Mouse (Mus musculus) inflammation-experienced regulatory T-cells, adult 16 weeks (primary cell): ENCODE data around the gene Tbc1d2b. TPM values are rescaled to one million over a fixed set of nuclear protein-coding genes. Genes with fewer than 3 reads are reported as not detected.

Experiments
- polyA plus RNA-seq: library from polyadenylated mRNA; unstranded; fragments of 100-300 nt; shearing (Covaris generic); gene quantifications from one replicate; pipeline ENCODE4 v1.2.1, GENCODE M21; 2017

Gene Tbc1d2b
- polyA plus RNA-seq = 21.0 TPM

GRCm38 (mm10) chr9:90270193-90270943 is at the start of gene Tbc1d2b:
Gene Tbc1d2b, minus strand, starts transcription at chr9:90270804.

GRCm38 (mm10) chr9:90162926-90163748 is 107.5 kb downstream of the Tbc1d2b start, which contains the start of gene Adamts7:
Gene Adamts7, plus strand, starts transcription at chr9:90163069.

Other genes with a start within 250 kb of the Tbc1d2b start
- 9.2 TPM for gene Ctsh, start 216.7 kb downstream of the Tbc1d2b start, polyA plus RNA-seq
- gene Morf4l1, start 156.0 kb downstream of the Tbc1d2b start, polyA plus RNA-seq = 361 TPM
- gene Adamts7, start 107.7 kb downstream of the Tbc1d2b start, polyA plus RNA-seq = not detected